Mouse (Mus musculus) gastrocnemius, postnatal 4 days (tissue): ENCODE results near the gene Olfr350. TPM values are rescaled to one million over a fixed set of nuclear protein-coding genes. Genes with fewer than 3 reads are reported as not detected.

Experiments used
- DNase-seq, 2 experiments: peaks; one replicate each; pipeline ENCODE4 v3.0.0; 2021 to 2022; ENCODE audit warnings: low spot score in 2 of 2, mixed read lengths in 2 of 2
- long read RNA-seq, 2 experiments: library from polyadenylated mRNA; stranded (forward); transcript quantifications; one replicate each; pipeline ENCODE4 v2.0.0; 2021
- total RNA-seq, 2 experiments: library from RNA; stranded (reverse); gene quantifications; 2 replicates each; pipeline ENCODE4 v1.2.3; 2021

Olfr350 gene
- not detected for total RNA-seq
- long read RNA-seq, experiment 1 = 0 reads
- long read RNA-seq, experiment 2 = 0 reads

DNA sequence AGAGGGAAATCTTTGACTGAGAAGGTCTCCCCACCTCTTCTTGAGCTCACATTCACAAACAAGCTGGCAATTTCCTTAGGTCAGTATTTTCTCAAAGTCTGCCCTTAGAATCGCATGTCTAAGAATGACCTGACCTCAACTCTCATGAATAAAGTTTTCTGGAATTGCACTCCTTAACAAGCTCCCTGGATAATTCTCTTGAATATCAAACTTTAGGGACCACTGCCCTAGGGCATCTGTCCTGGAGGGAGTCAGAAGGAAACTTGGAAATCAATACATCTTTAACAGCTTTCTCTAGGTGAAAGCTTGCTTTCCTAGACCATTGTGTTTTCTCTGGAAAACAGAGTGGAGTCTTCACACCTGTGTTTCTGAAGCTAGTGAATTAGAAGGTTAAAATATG lies at the start of gene Olfr350:
Gene Olfr350 (plus strand): TSS at position 301 of the 400 bp plus-strand sequence.
- no peak for DNase-seq

DNA sequence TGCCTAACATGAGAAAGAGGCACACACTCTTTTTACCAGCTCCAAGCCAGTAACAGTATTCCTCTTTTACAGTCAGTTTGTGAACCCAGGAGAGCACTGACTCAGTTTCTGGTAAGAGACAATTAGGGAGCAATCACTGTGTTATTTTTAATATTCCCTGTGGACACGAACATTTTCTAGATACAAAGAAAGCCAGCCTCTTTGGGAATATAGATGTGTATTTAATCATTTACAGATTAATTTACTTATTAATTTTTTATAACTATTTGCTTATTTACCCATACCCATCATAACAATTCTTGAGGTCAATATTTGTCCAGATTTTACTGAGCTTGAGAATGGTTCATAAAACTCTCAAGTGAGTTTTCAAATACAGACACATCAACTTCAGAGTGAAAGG lies 29.2 kb upstream of the Olfr350 start, which contains the start of gene Olfr3:
Gene Olfr3 (minus strand): TSS at position 101 of the 400 bp plus-strand sequence.
- no peak for DNase-seq

DNA sequence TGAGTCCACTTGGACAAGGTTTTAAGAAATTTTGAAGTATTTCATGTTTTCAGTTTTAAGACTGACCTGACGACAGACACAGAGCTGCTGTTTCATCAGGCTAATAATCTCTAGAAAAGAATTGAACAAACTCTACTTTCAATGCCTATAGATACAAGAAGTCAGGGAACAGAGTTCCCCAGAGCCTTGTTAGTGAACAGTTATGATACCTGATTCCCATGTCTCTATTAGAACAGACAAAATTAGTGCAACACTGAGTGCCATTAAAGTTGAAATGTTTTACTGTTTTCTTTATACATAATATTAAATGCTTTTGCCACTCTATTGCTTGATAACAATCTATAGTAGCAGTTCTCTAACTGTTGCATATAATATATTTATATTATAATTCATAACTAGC lies 16.4 kb downstream of the Olfr350 start, which contains the start of gene Olfr351:
Gene Olfr351 (minus strand): TSS at position 101 of the 400 bp plus-strand sequence.
- no peak for DNase-seq

DNA sequence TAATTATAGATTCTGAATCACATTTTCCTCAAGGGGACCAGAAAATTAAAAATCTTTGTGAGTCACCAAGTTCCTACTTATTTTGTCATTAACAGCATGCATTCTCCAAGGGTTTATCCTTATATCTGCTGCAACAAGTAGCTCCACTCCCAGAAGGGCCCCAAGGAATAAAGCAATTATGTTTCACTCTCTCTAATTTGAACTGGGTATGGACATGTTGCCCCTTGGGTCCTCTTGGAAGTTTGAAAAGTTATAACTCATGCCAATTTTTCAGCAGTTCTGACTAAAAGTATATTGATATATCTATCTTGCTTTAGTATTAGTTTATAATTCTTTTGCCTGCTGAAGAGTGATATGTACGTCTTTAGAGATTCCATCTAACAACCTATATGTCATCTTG lies 22.1 kb downstream of the Olfr350 start, which contains the start of gene Olfr352:
Gene Olfr352 (plus strand): TSS at position 301 of the 400 bp plus-strand sequence.
- DNase-seq = no peak

DNA sequence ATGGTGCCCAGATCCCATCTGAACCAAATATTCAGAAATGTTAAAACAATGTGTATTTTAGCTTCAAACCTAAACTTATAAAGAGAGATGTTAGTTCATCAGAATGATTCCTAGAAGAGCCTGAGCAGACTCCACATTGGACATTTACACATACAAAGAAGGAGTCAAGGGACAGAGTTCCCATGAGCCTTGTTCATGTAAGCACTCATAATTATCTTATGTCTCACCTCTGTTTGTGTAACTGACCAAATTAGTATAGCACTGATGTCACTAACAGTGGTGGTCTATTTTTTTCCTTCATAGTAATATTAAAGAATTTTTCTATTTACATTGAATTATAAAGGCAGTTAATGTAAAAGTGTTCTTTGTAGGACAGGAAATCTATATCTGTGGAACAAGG lies 46.7 kb downstream of the Olfr350 start, which contains the start of gene Olfr353:
Gene Olfr353 (minus strand): TSS at position 101 of the 400 bp plus-strand sequence.
- DNase-seq = no peak

DNA sequence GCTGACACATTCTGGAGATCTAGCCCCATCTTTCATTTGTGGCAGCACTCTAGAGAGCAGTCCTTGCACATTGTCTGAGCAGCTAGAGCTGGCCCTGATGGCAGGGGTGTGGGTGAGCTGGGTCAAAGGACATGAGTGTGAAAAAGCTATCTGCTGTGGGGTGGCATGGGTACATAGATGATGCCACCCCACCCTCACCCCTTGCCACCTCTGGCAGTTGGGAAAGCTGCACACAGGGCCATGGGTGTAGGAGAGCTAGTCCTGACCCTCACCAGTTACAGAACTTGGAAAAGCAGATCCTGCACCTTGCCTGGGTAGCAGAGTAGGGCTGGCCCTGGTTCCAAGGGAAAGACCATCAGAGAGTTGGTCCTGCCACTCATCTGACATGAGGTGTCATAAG lies 51.0 kb downstream of the Olfr350 start:
- no peak for DNase-seq

Other genes starting within 250 kb of the Olfr350 start
- gene Olfr345, start 206.3 kb upstream of the Olfr350 start, total RNA-seq = not detected
- gene Olfr346, start 160.5 kb upstream of the Olfr350 start, total RNA-seq = not detected
- not detected for gene Olfr347, start 114.4 kb upstream of the Olfr350 start, total RNA-seq
- not detected for gene Olfr348, start 62.0 kb upstream of the Olfr350 start, total RNA-seq
- not detected for gene Olfr50, start 55.8 kb upstream of the Olfr350 start, total RNA-seq
- not detected for gene Olfr3, start 29.3 kb upstream of the Olfr350 start, total RNA-seq
- not detected for gene Olfr351, start 16.4 kb downstream of the Olfr350 start, total RNA-seq
- gene Olfr352, start 22.1 kb downstream of the Olfr350 start, total RNA-seq = not detected
- not detected for gene Olfr353, start 46.6 kb downstream of the Olfr350 start, total RNA-seq
- gene Olfr354, start 59.4 kb downstream of the Olfr350 start, total RNA-seq = not detected
- gene Olfr355, start 82.6 kb downstream of the Olfr350 start, total RNA-seq = not detected
- not detected for gene Olfr356, start 90.8 kb downstream of the Olfr350 start, total RNA-seq
- gene Olfr357, start 147.5 kb downstream of the Olfr350 start, total RNA-seq = not detected
- gene Olfr358, start 163.0 kb downstream of the Olfr350 start, total RNA-seq = not detected
- not detected for gene Olfr360, start 219.4 kb downstream of the Olfr350 start, total RNA-seq
- gene Olfr361, start 243.0 kb downstream of the Olfr350 start, total RNA-seq = not detected